Mouse (Mus musculus): ENCODE data around the gene F9. TPM values are rescaled to one million over a fixed set of nuclear protein-coding genes. Genes with fewer than 3 reads are reported as not detected.

The F9 gene
- polyA plus RNA-seq, 1 experiment from 2014 or later, result not detected

Other genes with a start within 250 kb of the F9 start
- gene Mcf2, start 179.6 kb downstream of the F9 start, polyA plus RNA-seq (2015; fragmentation: Nextera tagmentation; extraction: Ambion mirVana), result 0.10 and 0.20 TPM in 2 replicates

Data from heart, embryonic 13.5 days (tissue).